Mouse (Mus musculus) B cell, adult 2 months (primary cell): ENCODE data around the gene Kctd19.

Experiments
- DNase-seq, 2 experiments: peaks; one replicate each; pipeline ENCODE4 v3.0.0; 2022

The Kctd19 gene

DNA sequence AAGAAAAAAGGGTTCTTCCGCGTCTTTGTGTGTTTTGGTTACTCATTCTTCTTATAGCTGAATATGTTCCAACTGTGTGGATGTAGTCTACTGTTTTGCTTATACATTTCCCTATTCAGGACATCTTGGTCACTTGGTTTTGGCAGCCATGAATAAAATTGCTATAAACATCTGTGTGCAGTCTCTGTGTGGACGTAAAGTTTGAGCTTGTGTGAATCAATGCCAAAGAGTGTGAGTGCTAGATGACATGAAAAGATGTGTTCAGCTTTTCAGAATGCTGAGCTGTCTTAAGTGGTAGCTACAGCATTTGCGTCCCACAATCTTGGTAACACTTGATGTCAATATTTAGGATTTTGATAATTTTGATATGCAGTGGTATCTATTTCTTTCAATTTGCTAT, 6.5 kb upstream of the Kctd19 start:
- no peak for DNase-seq

DNA sequence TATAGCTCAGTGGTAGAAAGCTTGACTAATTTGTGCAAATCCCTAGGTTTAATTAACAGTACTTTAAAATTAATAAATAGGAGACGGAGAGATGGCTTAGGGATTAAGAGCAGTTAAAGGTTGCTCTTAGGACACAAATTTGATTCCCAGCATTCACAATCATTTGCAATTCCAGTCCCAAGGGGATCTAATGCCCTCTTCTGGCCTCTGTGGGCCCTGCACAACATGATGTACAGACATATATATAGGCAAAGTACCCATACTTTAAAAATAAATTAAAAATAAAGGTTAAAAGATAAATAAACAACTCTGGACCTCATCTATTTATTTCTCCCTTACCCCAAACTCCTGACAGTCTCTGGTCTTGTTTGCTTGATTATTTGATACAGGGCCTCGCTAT, 5.7 kb upstream of the Kctd19 start:
- peak; percentile 34 to 46 for DNase-seq

DNA sequence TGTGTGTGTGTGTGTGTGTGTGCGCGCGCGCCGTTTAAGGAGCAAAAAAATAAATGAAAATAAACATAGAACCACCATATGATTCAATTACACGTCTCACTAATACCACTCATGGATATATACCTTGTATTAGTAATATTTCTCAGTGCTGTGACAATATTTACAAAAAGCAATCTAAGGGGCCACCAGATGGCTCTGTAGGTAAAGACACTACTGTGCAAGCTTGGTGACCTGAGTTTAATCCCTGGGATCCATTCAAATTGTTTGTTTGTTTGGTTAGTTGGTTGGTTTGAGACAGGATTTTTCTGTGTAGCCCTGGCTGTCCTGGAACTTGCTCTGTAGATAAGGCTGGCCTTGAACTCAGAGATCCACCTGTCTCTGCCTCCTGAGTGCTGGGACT, 3.4 kb downstream of the Kctd19 start:
- no peak for DNase-seq

DNA sequence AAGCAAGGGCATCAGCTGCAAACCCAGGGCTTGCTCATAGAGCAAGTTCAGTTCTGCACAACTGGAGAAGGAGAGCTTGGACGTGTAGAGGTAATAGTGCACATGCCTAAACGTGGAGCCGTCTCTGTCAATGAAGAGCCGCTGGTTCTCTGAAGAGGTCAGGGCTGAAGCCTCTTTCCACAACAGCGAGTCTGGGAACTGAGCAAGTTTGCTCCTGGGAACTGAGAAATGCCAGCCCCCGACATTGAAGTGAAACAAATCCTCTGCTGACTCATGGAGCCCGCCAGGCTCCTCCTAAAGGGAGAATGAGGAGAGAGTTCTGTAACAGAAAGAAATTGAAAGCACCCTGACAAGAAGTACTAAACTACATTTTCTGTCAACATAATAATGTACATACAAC, 5.0 kb downstream of the Kctd19 start:
- DNase-seq = no peak

DNA sequence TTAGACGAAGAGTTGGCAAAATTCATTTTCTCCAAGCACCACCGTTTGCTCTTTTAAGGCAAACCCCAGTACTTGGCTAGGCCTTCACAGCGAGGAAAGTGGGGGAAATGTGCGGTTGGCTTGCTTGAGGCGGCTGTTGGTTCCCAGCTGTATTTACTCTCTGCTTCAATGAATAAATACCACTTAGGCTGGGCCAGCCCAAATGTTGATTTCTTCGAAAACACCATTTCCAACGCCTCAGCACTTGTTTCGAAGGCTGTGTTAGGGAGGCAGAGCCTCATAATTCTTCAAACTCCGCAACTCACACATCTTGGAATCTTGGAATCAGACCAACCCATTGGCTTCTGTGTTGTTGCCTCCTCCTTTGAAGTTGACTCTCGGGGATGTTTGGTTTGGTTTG, 6.9 kb downstream of the Kctd19 start:
- no peak for DNase-seq

DNA sequence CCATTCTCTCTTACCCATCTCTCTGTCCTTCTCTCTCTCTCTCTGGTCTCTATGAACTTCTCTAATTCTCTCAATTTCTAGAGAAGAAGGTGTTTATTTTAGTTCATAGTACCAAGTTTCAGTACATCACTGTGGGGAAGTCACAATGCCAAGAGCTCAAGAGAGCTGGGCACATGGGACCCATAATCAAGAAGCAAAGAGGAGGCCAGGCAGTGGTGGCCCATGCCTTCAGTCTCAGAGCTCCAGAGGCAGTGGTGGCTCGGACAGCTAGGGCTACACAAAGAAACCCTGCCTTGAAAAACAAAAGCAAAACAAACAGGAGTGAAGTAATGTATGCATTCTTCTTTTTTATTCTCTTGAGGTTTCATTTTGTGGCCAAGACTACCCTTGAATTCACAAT, 8.8 kb downstream of the Kctd19 start:
- DNase-seq = no peak

DNA sequence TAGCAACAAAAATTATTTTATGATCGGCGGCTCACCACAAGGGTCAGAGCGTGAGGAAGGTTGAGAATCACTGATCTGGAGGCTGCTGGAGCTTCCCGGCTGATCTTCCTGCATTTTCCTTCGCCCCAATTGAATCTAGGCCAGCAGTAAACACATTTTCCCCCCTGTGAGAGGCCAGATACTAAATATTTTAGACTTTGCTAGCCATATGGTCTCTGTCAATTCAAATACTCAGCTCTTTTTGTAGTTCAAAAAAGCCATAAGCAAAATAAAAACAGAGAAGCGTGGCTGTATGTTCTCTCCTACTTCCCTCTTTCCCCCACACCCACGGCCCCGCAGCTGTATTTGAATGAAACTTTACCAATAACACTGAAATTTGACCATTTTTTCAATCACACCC, 9.8 kb downstream of the Kctd19 start:
- no peak for DNase-seq

DNA sequence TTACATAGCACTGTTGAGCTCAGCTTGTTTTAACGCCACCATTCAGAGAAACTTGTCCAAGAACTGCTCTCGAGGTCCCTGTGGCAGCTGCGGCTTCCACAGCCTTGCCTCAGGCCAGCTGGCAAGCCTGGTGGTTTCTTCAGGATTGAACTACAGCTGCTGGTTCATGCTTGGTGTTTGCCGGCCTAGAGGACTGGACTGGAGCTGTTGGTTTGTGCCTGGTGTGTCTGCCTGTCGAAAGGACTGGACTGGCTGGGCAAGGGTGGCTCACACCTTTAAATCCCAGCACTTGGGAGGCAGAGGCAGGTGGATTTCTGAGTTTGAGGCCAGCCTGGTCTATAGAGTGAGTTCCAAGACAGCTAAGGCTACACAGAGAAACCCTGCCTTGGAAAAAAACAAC, 13.3 kb downstream of the Kctd19 start:
- no peak for DNase-seq

DNA sequence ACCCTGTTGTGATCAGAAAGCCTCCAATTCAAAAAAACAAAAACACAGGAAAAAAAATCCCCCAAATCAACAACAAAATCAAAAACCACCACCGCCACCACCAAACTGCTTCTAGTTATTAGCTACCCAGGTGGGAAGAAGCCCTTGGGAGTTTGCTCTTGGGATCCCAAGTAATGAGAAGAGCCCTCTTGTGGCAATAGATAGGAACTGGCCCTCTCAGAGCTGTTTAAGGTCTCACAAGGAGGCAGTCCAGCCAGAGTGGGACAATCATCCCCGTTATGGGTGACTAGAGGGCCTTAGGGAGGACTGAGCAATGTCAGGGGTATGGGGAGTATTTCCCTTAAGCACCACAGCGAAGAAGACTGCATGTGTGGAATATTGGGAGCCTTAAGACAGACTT, 15.6 kb downstream of the Kctd19 start:
- DNase-seq = peak; percentile 27 to 40

DNA sequence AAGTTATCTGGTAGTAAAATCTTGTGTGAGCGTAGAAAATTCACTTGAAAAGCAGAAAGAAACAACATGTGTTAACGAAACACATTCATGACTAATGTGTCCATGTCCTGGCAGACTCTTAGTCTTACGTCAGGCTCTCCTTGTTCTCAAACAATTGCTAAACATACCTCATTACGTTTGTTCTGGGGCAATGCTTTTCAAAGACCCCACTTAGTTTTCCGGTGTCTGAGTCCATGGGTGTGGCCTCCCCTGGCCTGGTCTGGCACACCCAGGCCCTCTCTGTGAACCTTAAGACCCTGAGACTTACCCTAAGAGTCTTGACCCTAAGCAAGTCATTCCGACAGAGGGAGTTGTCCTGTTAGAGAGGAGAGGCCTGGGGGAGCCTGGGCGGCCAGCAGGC, 19.4 kb downstream of the Kctd19 start:
- DNase-seq = no peak

DNA sequence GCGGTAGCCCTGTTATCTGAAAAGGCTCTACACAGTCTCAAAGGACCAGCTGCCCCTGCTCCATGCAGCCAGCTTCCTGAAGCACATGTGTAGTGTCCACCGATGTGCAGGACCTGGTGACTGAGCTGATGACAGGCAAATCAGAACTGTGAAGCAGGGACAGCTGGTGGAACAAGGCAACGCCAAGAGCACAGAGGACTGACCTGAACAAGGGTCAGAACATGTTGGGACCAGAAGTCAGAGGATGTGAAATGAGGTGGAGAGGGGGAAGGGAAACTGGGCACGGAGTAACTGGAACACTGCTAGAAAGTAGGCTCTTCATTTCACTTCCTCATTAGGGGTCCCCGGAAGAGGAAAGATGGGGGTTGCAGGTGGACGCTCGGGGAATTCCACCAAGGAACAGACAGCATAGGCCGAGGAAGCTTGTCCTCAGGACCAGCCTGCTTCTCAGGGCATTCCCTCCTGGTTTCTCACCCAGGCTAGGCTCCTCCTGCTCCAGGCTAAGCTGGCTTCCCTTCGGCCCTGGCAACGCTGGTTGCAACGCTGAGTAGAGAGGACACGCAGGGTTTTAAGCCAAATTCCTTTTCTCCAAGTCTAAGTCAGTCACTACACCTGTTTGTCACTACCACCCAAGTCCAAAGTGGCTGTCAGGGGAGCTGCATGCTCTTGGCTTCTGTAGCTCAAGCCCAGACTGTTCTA, 20.1 kb downstream of the Kctd19 start:
- no peak for DNase-seq

DNA sequence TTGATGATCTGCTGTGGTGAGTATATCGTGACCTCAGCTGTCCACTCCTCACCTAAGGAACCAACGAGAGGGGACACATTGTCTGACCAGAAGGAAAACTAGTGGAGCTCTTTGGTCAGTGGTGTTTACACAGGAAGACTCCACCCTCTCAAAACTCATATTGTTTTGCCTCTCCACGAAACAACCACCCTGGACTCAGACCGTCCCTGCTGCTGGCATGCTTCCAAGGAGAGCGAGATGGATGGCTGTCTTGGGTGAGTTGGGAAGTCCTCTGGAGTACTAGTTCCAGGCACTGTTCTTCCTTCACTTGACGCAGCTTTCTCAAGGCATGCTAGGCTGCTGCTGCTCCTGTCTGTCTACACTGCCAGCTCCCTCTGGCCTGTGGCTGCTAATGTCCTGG, 24.2 kb downstream of the Kctd19 start:
- DNase-seq = no peak

DNA sequence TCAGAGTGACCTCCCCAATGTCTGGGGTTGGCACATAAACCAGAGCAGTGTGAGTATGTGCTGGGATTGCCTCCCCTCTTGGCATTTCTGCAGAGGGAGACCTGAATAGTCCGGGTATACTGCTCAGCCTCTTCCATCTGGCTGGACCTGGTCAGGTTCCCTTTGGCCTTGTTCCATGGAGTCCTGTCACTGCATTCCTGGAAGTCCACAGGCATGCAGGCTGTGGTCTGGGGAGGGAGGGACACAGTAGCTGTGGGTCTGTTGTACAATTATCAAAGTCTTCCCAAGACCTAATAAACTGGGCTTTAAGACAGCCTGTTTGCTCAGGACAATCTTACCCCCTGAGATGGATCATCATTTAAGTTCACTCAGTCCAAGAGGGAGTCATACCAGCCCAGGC, 26.2 kb downstream of the Kctd19 start:
- DNase-seq = no peak

DNA sequence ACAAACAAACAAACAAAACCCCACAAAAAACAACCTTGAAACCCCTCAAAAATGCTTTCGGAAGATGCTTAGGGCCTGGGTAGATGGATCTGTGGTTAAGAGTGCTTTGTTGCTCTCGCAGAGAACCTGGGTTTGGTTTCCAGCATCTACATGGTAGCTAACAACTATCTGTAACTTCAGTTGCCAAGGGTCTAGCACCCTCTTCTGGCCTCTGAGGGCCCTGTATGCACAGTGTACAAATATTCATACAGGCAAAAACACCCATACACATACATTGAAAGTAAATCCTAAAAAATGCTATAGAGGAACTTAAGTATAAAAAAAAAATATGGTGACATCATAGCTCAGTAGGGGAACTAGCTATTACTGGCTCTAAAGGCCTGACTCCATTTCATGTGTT, 29.2 kb downstream of the Kctd19 start:
- DNase-seq = no peak

DNA sequence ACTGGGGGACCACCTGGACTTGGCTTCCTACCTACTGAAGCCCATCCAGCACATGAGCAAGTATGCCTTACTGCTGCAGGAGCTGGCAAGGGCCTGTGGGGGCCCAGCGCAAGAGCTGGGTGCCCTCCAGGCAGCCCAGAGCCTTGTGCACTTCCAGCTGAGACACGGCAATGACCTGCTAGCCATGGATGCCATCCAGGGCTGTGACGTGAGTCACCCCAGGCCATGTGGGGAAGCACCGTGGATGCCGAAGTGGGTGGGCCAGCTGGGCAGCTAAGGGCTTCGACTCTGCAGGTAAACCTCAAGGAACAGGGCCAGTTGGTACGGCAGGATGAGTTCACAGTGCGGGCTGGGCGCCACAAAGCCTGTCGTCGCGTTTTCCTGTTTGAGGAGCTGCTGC, 33.0 kb downstream of the Kctd19 start:
- DNase-seq = no peak

DNA sequence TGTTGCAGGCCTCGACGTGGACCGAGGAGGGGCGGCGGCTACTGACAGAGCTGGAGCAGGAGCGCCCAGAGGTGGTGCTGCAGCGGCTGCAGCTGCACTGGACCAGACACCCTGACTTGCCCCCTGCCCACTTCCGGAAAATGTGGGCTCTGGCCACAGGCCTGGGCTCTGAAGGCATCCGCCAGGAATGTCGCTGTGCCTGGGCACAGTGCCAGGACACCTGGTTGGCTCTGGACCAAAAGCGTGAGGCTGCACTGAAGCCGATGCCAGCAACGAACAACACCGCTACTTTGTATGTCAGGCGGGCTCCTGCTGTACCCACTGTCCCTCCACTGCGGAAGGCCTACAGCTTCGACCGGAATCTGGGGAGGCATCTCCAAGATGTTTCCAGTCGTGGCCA, 34.6 kb downstream of the Kctd19 start:
- DNase-seq = no peak

DNA sequence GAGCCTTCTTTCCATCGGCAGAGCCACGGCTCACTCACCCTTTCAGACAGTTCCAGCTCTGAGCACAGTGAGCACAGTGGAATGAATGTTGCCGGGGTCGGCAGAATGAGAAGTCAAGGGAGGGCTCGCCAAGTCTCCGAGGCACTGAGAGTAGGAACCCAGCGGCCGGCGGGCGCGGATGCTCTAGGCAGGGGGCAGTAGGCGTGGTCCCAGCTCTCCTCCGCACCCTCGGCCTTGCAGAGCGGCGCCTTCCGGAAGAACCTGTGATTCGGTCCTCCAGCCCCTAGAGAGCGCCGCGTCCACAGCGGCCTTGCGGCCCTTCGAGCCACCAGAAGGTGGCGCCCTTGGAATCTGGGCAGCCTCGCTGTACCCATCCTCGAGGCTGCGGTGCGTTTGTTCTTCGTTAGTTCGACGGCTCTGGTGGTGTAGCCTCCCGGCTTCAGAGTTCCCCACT, 38.8 kb downstream of the Kctd19 start:
- peak; percentile 67 to 71 for DNase-seq

DNA sequence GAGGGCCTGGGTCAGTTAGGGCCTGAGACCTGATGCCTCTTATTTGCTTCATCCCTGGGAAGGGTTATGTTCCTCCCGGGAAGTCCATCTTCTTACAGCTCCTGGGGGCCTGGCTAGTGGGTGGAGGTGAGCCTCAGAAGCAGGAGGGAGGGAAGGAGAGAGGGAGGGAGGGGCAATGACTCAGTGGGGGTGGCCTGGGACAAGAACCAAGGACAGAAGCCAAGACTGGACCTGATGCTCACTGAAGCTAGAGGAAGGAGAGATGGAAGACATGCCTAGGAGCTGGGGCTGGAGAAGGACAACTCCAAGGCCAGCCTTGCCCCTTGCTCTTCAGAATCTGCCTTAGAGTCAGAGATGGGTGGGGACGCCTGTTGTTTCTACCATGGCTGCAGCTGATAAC, 40.3 kb downstream of the Kctd19 start, which contains the start of gene Plekhg4:
Plekhg4 (plus strand) TSS at position 243 of the 400 bp plus-strand sequence.
- DNase-seq = no peak

DNA sequence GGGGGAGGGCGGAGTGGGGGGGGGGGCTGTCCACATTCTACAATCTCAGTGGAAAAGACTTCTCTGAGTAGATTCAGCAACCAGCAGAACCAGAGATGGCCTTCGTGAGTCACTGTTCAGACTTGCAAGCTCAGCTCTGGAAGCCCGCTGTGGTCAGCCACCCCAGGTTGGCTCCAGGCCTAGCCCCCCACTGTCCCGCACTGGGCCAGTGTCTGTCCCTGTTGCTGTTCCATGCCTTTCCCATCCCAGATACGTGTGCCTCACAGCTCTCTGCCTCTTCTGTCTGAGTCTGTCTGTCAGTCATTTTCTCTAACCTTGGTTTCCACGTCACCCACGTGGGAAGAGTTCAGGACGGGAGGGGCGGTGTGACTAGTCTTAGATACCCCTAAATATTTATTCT, 40.8 kb downstream of the Kctd19 start:
- DNase-seq = no peak

DNA sequence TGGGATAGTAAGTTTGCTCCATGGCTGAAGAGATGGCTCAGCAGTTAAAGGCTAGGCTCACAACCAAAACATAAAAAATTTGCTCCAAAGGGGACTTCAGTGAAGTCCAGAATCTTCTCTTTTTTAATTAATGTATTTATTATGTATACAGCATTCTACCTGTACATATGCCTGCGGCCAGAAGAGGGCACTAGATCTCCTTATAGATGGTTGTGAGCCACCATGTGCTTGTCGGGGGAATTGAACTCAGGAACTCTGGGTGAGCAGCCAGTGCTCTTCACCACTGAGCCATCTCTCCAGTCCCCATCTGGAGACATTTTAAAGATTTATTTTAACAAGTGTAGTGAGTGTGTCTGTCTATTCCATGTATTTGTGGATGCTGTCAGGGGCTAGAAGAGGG, 46.2 kb downstream of the Kctd19 start:
- DNase-seq = peak; percentile 20 to 30

DNA sequence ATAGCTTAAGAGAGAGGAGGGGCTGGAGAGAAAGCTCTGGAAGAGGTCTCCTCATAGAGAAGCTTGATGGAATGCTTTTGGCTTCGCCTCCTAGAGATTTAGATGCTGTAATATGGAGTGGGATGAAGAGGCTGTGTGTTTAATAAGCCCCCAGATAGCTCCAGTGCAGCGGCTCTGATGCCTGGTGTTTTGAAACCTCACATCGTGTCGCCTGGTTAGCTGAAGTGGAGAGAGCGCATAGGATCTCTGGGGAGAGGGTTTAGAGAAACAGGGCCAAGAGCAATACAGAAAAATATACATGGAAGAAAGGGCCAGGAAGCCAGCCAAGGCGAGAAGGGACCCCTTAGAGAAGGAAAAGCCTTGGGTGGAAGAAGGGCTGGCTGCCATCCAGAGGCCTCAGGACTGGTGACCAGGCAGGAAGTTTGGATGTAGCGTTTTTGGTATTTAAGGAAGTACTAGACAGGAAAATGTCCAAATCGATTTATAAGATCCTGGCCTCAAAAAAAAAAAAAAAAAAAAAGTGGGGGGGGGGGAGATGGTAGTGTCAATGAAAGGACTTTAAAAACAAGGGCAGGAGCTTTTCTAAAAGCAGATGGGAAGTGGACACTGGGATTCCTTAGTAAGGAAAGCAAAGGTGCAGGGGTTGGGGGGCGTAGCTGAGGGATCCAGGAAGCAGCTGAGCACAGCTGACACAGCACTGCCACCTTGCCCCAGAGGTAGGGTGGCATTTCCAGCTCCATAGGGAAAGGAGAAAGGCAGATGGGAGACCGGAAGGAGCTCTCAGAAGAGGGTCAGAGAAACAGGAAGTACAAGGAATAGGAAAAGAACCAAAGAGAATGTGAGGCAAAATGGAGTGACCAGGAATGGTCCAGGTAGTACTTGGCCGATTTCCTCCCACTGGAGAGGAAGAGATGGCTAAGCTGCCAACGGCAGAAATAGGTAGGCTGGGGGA, 51.3 kb downstream of the Kctd19 start:
- no peak for DNase-seq

DNA sequence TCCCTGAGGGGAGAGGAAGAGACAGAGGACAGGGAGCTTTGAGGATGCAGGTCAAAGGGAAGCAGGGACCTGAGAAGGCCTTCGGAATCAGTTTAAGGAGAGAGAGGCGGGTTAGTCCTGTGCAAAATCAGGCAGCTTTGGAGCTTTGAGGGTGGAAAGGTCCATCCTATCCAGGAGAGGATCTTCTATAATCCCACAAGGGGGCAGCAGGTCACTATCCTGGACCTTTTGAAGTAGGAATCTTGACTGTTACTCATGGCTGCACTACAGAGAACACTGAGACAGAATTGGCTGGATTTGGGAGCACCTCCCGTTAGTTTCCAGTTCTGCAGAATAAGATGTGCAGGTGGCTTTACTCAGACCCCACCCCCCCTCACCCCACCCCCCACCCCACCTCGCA, 53.7 kb downstream of the Kctd19 start:
- DNase-seq = no peak

DNA sequence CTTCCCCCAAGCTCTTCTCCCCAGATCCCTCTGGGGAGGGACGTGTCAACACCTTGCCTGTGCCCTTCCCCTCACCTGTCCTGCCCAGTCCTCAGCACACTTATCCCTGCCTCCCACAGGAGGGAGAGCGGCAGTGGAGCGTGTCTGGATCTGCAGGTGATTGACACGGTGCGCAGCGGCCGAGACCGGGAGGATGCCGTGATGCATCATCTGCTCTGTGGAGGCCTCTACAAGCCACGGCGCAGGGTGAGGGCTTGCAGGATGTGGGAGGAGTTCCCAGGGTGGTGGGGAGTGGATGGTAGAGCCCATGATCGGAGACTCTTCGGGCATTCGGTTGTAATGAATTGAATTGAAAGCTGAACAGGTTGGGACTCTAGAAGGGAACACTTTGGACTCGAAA, 54.1 kb downstream of the Kctd19 start:
- no peak for DNase-seq

DNA sequence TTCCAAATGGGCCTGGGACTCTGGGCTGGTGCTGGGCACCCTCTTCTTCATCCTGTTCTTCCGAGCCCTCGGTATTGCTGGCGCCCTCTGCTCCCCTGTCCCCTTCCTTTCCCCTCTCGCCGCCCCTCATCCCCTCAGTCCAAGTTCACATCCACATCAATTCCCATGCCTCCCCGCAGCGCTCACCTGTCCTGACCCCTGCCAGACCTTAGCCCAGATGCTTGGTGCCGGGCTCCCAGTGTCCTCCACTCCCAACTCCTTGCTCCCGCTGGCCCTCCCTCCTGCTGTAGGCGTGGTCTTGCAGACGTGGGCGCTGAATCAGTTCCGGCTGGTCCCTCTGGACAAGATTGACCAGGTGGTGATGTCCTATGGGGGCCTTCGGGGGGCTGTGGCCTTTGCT, 56.6 kb downstream of the Kctd19 start:
- no peak for DNase-seq
